Mouse (Mus musculus): ENCODE data around the gene Pcdh9.

The Pcdh9 gene

DNA sequence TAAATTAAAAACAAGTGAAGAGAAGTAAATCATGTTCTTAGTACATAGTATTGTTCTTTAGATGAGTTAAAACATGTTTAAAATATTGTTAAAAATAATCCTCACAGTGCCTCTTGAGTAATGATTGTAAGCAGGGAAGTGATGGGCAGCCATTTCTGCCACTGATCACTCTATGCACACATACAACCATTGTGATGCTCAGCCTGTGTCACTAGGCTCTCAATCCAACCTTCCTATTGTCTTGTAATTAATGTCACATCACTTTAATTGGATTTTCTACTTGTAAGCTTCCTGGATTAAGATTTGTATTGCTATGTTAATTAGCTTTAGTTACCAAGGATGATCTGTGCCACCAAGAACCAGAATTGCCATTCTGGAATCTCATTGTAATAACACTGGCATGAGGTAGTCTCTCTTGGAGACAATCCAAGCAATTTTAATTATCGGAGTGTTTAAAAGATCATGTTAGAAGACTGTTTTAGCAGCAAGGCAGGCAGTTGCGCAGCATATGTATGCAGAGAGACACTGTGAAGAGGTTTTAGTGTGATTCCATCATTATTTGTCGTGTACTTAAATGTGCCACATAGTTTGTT, 305.0 kb downstream of the Pcdh9 start:
- DNase-seq (ENCODE audit: inconsistent age in 2 of 2, low spot score in 1 of 2) = no peak

DNA sequence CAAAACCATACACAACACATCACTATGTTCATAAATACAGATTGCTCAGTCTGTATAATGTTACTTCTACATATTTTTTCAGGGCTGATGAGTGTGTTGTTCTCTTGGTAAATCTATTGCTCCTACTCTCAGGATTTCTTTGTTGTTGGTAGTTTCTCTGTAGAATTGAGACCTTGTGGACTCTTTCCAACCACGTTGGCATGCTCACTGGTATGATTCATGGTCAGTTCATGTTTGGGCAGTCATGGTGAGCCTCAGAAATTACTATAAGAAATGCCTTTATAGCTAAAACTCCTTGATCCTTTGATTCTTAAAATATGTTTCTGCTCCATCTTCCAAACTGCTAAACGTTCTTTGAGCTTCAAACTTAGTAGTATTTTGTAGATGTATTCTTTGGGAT, 326.1 kb downstream of the Pcdh9 start:
- DNase-seq (ENCODE audit: inconsistent age in 2 of 2, low spot score in 1 of 2) = peak; percentile 13 to 73

DNA sequence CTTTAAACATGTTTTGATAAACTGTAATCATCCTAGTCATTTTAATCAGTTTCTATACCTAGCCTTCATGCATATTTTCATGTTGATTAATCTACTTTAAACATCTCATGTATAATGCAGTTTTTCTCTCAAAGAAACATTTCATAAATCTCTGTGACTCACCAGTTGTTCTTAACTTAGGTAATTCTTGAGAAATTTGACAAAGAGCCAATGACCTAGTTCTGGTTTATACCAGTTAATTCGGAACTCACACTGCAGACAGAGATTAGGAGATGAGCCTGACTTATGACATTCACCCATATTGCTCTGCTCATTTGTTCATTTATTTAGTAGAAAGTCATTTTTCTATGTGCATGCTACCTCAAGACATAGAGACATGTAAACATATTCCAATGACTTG, 328.9 kb downstream of the Pcdh9 start:
- DNase-seq (ENCODE audit: inconsistent age in 2 of 2, low spot score in 1 of 2) = peak in 1 of 2 experiments; percentile 47

DNA sequence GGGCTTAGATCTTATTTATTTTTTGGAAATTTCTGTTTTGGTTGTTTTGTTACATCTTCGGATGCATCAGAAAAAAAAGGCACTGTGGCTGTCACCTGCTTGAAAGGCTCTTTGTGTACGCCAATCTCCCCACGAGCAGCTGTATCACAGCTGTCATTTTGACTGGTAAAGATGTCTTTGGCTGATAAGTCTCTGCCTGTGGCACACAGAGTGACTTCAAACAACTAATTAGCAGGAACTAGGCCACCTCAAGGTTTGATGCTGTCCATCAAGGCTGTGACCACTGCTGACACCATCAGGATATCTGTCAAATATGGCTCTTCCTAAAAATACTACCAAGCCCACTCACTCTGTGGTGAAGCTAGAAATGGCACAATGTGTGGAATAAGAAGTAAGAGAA, 336.7 kb downstream of the Pcdh9 start:
- DNase-seq (ENCODE audit: inconsistent age in 2 of 2, low spot score in 1 of 2) = no peak

DNA sequence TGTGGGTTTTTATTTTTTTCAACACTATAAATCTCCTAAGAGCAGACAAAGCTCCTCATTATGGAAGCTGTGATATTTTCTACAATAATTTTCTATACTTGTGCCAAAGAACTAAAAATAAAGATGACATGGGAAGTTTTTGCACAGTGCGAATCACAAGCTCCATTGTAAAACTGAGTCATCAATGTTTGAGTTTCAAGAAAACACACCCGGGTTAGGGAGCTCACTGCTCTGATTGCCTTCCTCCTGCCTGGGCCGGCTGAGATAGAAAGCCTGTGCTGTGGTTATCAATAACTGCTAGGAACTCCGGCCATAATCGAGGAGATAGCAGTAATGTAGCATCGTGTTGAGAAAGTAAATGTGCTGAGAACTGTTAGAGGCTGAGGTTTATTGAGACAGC, 344.9 kb downstream of the Pcdh9 start:
- DNase-seq (ENCODE audit: inconsistent age in 2 of 2, low spot score in 1 of 2) = no peak

DNA sequence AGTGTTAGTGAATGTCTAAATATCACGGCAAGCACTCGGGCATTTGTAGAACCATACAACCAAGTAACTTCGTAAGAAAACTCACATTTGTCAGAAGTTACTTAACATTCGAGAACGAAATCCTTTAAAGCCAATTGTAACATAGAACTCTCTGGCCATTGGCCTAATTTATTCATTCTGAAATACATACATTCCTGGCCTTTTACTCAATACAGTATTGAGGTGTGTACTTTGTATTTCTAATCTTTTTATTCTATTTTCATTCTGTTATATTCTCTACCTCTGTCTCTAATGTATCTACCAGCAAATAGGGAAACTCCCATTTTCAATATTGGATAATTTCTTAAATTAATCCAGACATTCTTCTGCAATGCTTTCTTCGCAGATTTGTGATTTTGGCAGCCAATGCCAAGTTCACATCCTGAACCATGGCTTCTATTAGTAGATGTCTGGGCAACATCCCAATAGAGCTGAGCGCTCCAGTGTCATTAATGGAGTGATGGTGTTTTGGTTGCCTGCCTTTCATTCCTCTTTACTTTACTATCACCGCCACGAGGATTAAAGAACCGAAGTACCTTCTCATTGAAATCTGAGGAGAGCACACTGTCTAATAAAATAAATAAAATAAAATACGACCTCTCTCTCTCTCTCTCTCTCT, 346.4 kb downstream of the Pcdh9 start:
- no peak for DNase-seq (ENCODE audit: inconsistent age in 2 of 2, low spot score in 1 of 2)

DNA sequence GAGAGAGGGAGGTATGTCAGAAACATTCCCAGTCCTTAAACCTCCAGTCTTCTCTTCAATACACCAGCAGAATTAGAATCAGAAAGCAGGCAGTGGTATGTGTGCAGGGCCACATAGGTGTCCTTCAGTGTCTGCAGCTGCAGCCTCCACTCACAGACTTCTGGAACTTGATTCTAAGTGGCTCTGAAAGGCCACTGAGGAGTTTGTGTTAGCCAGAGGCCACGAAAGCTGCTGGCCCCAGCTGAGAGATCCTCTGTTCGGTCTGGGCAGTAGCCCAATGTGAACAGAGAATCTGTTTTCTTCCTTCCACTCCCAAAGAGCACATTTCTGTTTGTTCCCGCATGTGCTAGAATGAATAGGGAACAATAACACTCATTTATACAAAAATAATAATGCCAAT, 346.9 kb downstream of the Pcdh9 start:
- DNase-seq (ENCODE audit: inconsistent age in 2 of 2, low spot score in 1 of 2) = no peak

DNA sequence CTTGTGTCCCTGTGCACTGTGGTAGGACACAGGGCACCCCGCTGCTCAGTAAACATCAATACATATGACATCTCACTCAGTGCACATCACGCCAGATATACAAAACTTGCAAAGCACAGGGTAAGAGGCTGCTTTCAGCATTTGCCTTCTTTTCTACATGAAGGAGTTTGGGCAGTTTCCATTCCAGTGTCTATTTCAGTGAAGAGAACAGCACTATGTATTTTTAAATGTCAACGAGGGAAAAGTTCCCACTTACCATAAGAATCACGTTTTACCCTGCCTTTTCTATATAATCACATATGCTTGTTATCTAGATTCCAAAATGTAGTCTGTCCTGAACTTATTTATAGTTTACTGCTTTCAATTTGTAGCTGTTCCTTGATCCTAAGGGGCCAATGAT, 355.6 kb downstream of the Pcdh9 start:
- no peak for DNase-seq (ENCODE audit: inconsistent age in 2 of 2, low spot score in 1 of 2)

DNA sequence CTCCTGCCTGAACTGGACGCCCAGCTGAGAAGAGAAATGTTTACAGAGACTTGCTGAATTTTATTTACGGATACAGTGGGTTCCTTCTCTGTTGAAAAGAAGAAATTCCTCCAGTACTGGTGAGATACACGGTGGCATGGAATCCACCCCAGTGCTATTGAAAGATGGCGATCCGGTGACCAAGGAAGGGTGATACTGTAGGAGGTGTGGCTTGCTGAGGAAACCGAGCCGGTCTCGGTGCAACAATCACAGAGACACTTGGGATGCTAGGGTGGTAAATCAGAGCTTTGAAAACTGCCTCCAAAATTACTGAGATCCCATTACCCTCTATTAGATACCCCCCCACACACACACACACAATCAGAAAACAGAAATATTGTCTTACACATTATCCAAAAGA, 367.0 kb downstream of the Pcdh9 start:
- no peak for DNase-seq (ENCODE audit: inconsistent age in 2 of 2, low spot score in 1 of 2)

DNA sequence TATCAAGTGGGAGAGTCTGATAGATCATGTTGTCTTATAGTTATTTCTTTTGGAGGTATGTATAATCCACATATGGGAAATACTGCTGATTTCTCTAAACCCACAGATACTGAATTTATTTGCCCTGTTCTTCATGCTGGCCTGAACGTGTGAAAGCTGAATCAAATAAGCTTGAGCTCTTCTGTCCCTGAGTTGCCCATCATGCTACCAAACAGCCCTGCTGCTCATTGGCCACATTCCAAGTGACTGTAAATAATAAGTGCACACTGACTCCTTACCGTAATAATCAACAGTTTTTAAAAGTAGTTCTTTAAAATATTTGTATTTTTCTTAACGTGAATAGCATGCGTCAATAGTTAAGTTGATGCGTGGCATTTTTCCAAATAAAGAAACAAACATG, 370.3 kb downstream of the Pcdh9 start:
- DNase-seq (ENCODE audit: inconsistent age in 2 of 2, low spot score in 1 of 2) = no peak

DNA sequence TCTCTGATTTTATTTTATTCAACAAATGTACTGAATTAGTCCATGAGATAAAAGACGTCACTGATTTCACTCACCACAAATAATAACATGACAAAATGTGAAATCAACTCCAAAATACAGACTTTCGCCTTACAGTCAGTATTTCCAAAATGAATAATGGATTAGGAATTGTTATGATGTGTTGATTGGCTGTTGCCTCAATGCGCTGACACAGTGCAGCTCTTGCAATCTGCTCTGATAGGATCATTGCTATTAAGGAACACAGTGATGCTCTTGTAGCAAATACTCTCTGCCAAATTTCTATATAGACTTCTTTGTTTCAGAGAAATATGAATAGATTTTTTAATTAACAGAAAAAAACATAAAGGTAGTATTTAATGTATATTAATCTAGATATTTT, 373.8 kb downstream of the Pcdh9 start:
- DNase-seq (ENCODE audit: inconsistent age in 2 of 2, low spot score in 1 of 2) = no peak

DNA sequence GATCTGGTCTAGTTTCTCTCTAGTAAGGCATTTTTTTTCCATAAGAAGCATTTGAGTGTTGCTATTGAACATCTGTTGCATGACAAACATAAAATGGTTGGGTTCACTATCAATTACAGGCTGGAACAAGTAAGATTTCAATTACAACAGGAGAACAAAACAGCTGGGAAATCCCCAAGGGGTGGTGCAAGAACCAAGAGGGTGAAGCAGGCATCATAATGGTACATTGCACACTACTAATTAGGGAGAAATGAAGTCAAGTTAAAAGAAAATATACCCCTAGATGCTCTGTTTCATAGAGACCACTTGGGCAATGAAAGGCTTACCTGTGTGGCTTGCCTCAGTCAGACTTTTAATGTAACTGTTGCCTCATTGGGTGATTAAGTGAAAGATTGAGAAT, 384.4 kb downstream of the Pcdh9 start:
- no peak for DNase-seq (ENCODE audit: inconsistent age in 2 of 2, low spot score in 1 of 2)

DNA sequence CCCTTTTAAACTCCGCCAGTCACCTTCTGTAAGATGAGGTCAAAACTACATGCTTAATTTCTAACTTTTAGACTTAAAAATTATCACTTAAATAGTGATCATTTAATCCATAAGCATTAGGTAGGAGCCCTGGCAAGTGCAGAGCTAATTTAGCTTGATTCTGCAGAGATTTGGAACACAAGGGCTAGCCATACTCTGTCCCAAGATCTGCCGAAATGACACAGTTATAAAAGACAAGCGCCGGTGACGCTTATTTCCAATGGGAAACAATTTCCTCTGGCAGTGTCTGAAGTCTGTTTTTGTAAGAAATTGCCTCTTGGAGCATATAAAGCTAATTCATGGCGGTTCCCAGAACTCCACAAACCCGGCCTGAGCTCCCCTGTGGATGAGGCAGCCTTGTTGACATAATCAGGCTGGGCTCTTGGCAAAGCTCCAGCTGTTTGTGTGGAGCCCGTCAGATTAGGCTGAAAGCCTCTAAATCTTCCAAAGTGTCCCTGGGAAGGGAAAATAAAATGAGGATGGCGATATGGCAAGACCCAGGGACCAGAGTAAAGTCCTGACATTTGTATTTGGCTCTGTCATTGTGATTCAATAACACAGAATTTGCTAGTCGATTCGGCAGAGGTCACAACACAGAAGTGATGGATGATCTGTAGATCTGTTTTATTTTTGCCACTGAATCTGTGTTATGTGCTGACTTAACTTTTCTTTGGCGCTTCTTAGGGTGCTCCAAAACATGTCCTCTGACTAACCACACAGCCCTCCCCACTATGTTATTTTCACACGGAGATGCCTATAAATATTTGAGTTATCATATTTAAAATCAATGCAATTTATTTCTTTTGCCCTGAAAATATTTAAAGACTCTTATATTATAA, 391.4 kb downstream of the Pcdh9 start:
- peak; percentile 15 to 77 for DNase-seq (ENCODE audit: inconsistent age in 2 of 2, low spot score in 1 of 2)

DNA sequence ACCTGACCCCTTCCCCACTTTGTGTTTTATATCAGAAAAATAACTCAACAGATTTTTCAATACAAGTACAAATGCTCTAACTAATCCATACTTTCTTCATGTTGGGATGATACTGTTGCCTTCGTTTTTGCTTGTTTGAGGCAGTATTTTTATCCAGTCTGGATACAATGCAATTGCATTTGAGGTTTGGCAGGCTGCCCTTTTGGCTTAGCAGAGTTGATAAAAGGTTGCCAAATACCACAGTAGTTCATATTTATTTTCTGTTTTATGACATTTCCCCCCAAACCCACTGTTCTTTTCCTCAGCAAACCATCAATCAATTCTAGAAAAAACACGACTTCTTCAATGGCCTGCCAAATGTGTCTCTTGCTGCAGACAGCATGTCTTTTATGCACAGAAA, 415.5 kb downstream of the Pcdh9 start:
- peak in 1 of 2 experiments; percentile 54 for DNase-seq (ENCODE audit: inconsistent age in 2 of 2, low spot score in 1 of 2)

DNA sequence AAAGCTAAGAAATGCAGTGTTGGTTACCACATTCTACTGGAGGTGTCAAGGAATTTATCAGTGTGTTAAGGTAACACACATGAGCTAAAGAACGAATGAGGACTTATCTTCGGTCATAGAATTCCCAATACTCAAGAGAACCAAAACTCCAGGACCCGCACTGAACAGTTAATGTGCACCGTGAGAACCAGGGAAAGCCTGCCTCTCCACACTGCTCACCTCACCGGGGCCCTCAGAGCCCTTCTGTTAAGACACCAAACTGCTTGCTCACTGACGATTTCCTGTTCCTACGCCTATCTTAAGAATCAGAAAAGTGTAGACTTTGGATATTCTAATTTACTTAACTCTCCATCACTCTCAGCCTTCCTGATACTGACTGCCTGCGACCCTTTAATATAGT, 418.0 kb downstream of the Pcdh9 start:
- DNase-seq (ENCODE audit: inconsistent age in 2 of 2, low spot score in 1 of 2) = no peak

DNA sequence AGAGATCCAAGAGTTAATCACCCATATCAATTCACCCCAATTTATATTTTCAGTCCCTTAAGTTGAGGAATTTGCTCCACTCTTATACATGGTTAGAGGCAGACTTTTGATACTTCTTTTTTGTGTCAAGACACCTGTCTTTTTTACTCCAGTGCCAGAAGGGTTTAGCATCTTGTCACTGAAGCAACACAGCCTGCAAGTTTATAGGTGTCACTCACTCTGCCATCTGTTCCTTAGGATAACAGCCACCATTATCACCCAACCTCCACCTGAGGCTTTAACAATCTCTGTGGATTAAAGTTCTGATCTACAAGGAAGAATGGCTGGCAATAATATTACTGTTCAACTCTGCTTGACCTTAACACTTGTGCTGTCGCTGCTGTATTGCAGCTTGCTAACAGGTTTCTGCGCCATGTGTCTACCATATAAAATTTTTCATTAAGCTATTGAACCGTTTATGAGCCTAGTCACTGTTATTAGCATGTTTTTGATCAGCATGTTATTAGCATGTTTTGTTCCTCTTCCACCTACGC, 427.1 kb downstream of the Pcdh9 start:
- DNase-seq (ENCODE audit: inconsistent age in 2 of 2, low spot score in 1 of 2) = no peak

DNA sequence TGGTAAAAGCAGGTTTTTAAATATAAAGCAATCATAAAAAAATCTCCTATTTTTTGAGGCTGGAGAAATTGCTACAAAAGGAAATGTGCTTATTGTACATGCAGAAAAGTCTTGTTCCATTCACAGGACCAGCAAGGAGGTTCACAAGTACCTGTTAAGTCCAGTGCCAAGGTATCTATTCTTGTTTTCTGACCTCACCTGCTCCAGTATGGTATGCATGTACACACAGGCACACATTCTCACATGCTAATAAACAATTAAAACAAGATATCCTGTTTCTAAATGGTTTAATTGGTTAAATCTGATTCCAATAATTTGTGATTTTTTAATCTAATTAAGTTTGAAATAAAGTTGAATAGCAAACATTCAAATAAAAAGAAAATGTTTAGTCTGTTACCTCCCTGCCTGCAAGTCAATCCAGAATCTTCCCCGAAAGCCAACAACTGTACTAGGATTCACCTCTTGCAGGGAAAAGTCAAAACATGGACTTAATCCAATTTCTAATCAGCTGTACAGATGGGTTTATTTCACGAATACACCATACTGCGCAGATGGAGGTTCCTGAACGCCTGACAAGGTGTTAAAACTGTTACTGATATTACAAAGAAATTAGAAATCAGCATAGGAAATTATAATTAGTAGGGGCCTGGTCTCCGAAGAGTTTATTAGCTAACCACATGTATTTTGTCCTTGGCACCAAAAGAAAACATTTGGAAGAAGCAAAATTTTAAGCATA, 439.4 kb downstream of the Pcdh9 start:
- no peak for DNase-seq (ENCODE audit: inconsistent age in 2 of 2, low spot score in 1 of 2)

DNA sequence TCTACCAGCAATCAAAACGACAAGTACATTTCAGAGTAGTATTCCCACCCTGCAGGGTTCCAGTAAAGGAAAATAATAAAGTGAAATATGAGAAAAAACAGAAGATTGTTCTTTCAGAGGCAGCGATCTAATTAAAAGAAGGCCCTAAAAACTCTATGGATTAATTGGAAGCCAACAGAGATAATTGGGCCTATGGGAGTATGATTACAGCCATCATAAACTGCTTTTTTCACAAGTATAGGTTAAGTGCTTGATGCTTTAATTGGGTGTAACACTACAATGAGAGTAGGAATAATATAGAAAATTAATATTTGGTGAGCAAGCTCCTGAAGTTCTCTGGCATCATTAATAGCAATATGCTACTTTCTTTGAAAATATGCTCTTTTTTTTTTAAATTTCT, 448.6 kb downstream of the Pcdh9 start:
- DNase-seq (ENCODE audit: inconsistent age in 2 of 2, low spot score in 1 of 2) = no peak

DNA sequence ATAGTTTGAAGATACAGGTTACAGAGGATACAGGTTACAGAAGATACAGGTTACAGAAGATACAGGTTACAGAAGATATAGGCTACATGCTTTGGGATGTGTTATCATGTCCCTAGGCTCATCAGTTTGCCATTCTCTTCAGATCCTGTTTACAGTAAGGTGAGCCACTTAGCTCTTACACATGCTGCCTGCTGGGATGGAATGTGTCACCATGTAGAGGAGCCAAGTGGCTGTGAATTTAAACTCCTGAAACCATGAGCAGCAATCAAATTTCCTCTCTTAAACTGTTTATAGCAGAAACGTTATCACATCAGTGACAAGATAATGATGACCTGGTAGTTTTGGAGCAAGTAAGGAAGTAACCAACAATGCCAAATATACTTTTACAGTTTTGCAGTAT, 453.3 kb downstream of the Pcdh9 start:
- DNase-seq (ENCODE audit: inconsistent age in 2 of 2, low spot score in 1 of 2) = no peak

DNA sequence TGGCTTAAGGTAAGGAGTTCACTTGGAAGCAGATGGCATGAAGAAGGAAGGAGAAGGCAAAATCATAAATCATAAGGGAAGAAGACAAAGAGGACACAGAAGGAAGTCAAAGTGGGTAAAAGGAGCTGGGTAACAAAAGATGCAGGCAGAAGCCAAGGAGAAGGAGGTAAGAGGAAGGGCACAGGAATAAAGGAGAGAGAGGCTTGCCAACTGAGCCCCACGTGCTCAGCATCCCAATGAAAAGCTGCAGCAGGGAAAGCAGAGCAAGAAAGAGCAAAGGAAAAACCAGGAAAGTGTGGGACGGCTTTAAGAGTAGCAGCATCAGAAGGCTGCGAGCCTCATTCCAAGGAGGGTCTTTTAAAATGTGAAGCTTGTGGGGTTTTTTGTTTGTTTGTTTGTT, 473.7 kb downstream of the Pcdh9 start:
- no peak for DNase-seq (ENCODE audit: inconsistent age in 2 of 2, low spot score in 1 of 2)

DNA sequence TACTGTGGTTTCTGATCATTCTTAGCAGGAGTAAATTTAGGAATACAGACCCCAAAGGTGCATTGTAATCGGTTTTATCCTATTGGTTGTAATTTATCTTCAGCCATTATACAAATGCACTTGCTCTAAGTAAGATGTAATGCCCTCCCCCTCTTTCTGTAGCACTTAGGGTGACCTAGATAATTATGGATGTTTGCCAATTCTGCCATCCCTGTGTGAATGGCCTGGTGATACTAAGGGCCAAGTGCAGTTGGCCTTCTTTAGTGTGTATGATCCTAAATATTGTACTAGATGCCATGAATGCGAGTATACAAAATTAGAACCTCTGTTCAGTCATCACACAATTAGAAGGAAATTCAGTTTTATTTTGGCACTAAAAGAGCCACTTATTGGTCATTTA, 475.0 kb downstream of the Pcdh9 start:
- DNase-seq (ENCODE audit: inconsistent age in 2 of 2, low spot score in 1 of 2) = no peak
